Mouse (Mus musculus): ENCODE data around the gene Prkn. TPM values are rescaled to one million over a fixed set of nuclear protein-coding genes. Genes with fewer than 3 reads are reported as not detected.

Prkn gene
- total and polyA plus RNA-seq, 3 experiments, result 0.39 to 0.50 TPM; not detected in 1

DNA sequence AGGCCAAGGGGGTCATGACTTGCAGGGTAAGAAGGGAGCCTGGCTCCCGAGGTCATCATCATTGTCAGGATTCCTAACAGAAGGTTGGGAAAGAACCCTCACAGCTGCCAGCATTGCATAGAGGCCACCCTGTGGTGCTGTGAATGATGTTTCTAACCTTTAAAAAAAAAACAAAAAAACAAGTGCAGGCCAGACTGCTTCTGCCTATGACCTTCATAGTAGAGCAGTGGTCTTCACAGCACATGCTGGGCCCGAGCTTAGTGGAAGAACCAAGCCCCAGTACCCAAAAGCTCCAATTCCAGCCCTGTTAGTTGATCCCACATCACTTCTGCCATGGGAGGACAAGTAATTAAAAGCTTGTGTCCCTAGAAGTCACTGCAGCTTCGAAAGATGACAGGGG lies 1061.5 kb downstream of the Prkn start:
- no peak for DNase-seq (ENCODE audit: low read depth, low spot score)
- Histone ChIP-seq H3K9ac (ENCODE audit: control insufficient read depth, low read depth, low read length, poor library complexity, severe bottlenecking) (no peak overlapping the region), H3K27ac (ENCODE audit: control insufficient read depth, low read depth, low read length) (no peak overlapping the region), H3K4me1 (ENCODE audit: control insufficient read depth in 1 of 2, insufficient read depth in 2 of 2, low read length in 2 of 2) (no peaks in the 10 kb centered on the region), H3K27me3 (ENCODE audit: control insufficient read depth in 1 of 2, insufficient read depth in 2 of 2, low read length in 2 of 2) (no peaks in the 10 kb centered on the region), H3K9me3 (replicated peaks; ENCODE audit: insufficient read depth, low read length) (no peaks in the 10 kb centered on the region), H3K4me3 (ENCODE audit: control insufficient read depth in 1 of 2, insufficient read depth in 1 of 2, low read depth in 2 of 2, low read length in 2 of 2) (no peak overlapping the region), H3K79me2 (ENCODE audit: control insufficient read depth, insufficient read depth, low read length, poor library complexity) (no peaks in the 10 kb centered on the region), H3K36me3 (ENCODE audit: control insufficient read depth in 1 of 2, insufficient read depth in 2 of 2, low read length in 2 of 2) (no peaks in the 10 kb centered on the region)
- TF ChIP-seq TBP (IDR thresholded peaks at IDR 0.05; ENCODE audit: low read depth, low read length), result no peak
- no peak for TF ChIP-seq UBTF (IDR thresholded peaks at IDR 0.05; ENCODE audit: borderline replicate concordance, insufficient read depth, low read depth, low read length)
- no peak for TF ChIP-seq POLR2AphosphoS5 (IDR thresholded peaks at IDR 0.05; ENCODE audit: borderline replicate concordance, low read depth, low read length)
- no peak for TF ChIP-seq CTCF (IDR thresholded peaks at IDR 0.05 in 2 of 3, conservative IDR thresholded peaks at IDR 0.05 in 1 of 3; ENCODE audit: control insufficient read depth in 1 of 3, insufficient read depth in 1 of 3, low read depth in 2 of 3, low read length in 3 of 3, poor library complexity in 1 of 3, severe bottlenecking in 1 of 3)
- no peak for TF ChIP-seq ZC3H11A (IDR thresholded peaks at IDR 0.05; ENCODE audit: low read depth, low read length)
- TF ChIP-seq MAX (IDR thresholded peaks at IDR 0.05; ENCODE audit: low read length), result no peak
- TF ChIP-seq POLR2AphosphoS2 (IDR thresholded peaks at IDR 0.05; ENCODE audit: low read length), result no peak
- no peak for TF ChIP-seq ZNF384 (IDR thresholded peaks at IDR 0.05; ENCODE audit: low read depth, low read length)
- no peak for TF ChIP-seq GATA1 (IDR thresholded peaks at IDR 0.05; ENCODE audit: low read depth, low read length)
- TF ChIP-seq SMC3 (IDR thresholded peaks at IDR 0.05; ENCODE audit: low read depth, low read length), result no peak

GRCm38 (mm10) chr17:11903001-11903400 lies 1062.8 kb downstream of the Prkn start:
- Histone ChIP-seq H3K4me1 (ENCODE audit: control insufficient read depth in 1 of 2, insufficient read depth in 2 of 2, low read length in 2 of 2) (no peaks in the 10 kb centered on the region), H3K79me2 (ENCODE audit: control insufficient read depth, insufficient read depth, low read length, poor library complexity) (no peaks in the 10 kb centered on the region), H3K9ac (ENCODE audit: control insufficient read depth, low read depth, low read length, poor library complexity, severe bottlenecking) (no peak overlapping the region), H3K27ac (ENCODE audit: control insufficient read depth, low read depth, low read length) (no peak overlapping the region), H3K27me3 (ENCODE audit: control insufficient read depth in 1 of 2, insufficient read depth in 2 of 2, low read length in 2 of 2) (no peaks in the 10 kb centered on the region; a peak in 1 of 4 replicates), H3K9me3 (replicated peaks; ENCODE audit: insufficient read depth, low read length) (no peaks in the 10 kb centered on the region), H3K4me3 (ENCODE audit: control insufficient read depth in 1 of 2, insufficient read depth in 1 of 2, low read depth in 2 of 2, low read length in 2 of 2) (no peak overlapping the region), H3K36me3 (ENCODE audit: control insufficient read depth in 1 of 2, insufficient read depth in 2 of 2, low read length in 2 of 2) (no peaks in the 10 kb centered on the region)
- peak; percentile 10 for DNase-seq (ENCODE audit: low read depth, low spot score)
- peak in 2 of 3 experiments; percentile 33 to 42; a peak in 5 of 6 replicates for TF ChIP-seq CTCF (IDR thresholded peaks at IDR 0.05 in 2 of 3, conservative IDR thresholded peaks at IDR 0.05 in 1 of 3; ENCODE audit: control insufficient read depth in 1 of 3, insufficient read depth in 1 of 3, low read depth in 2 of 3, low read length in 3 of 3, poor library complexity in 1 of 3, severe bottlenecking in 1 of 3)
- TF ChIP-seq USF2 (IDR thresholded peaks at IDR 0.05; ENCODE audit: borderline replicate concordance in 1 of 2, insufficient read depth in 1 of 2, low read depth in 1 of 2, low read length in 2 of 2), result no peak
- TF ChIP-seq ZC3H11A (IDR thresholded peaks at IDR 0.05; ENCODE audit: low read depth, low read length), result 0 out of 2 replicates have a peak, but pooled peaks have one; percentile 26
- peak; percentile 56 for TF ChIP-seq RAD21 (IDR thresholded peaks at IDR 0.05; ENCODE audit: low read depth, low read length)
- TF ChIP-seq UBTF (IDR thresholded peaks at IDR 0.05; ENCODE audit: borderline replicate concordance, insufficient read depth, low read depth, low read length), result no peak
- TF ChIP-seq SMC3 (IDR thresholded peaks at IDR 0.05; ENCODE audit: low read depth, low read length), result peak; percentile 51

Measured in MEL (cell line).